Mouse (Mus musculus): ENCODE measurements around the gene Trim11.

Trim11 gene

DNA sequence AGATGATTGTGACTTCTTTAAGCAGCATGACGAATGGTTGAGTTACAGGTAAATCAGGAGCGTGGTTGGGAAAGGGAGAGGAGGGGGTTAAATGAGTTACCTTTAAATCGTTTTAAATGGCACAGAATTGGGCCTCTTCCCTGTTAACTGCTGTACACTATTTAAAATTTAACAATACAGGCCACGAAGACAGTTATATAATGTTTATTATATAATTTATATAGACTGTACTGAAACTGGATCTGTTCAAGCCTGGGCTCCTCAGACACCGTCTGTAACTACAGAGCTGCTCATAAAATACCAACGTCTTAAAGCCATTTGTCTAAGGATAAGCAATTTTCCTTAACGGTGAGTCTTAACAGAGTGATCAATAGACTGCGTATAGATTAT, 22.0 kb upstream of the Trim11 start:
- DNase-seq (ENCODE audit: extremely low spot score) = no peak

DNA sequence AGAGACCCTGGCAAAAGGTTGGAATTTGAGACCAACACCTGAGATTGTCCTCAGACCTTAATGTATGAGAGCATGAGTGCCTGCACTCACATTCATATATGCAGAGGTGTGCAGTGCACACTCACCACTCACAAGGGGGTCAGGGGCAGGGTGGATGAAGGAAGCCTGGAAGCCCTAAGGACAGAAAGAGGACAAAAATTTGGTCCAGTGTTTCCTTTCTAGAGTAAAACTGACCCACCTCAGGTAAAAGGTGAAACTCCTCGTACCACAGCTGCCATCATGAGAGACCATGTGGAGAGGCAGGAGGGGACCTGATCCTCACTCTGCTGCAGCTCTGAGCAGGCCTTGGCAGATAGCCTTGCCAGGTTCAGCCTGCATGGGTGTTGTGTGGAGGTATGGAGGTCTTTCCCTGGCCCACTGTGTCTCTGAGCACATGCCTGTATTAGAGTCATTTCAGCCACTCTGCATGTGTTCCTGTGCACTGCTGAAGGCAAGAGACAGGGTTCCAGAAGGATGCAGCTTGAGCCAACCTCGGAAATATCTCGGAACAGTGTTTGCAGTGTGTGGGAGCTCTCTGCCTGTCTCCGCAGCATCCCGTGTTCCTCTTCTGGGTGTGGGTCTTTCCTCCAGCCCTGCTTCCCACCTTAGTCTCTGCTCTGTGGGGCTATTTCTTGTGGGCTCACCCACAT, 20.5 kb upstream of the Trim11 start:
- DNase-seq (ENCODE audit: extremely low spot score) = no peak

DNA sequence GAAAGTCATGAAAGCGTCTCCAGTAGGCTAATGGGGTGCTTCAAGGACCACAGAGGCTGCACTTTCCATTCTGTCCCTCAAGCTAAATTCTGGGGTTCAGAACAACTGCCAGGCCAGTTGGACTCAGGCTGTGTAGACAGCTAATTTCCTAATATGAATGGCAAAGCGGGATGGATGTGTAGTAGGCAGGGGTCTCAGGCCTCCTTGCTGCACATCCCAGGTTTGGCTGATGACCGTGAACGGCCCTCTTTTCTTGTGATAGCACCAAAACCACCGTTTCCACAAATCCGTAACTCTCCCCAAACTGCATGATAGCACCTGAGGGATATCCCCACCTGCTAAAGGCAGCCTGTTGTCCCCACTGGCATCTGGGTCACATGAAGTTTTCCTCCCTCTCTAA, 19.4 kb upstream of the Trim11 start:
- DNase-seq (ENCODE audit: extremely low spot score) = no peak

DNA sequence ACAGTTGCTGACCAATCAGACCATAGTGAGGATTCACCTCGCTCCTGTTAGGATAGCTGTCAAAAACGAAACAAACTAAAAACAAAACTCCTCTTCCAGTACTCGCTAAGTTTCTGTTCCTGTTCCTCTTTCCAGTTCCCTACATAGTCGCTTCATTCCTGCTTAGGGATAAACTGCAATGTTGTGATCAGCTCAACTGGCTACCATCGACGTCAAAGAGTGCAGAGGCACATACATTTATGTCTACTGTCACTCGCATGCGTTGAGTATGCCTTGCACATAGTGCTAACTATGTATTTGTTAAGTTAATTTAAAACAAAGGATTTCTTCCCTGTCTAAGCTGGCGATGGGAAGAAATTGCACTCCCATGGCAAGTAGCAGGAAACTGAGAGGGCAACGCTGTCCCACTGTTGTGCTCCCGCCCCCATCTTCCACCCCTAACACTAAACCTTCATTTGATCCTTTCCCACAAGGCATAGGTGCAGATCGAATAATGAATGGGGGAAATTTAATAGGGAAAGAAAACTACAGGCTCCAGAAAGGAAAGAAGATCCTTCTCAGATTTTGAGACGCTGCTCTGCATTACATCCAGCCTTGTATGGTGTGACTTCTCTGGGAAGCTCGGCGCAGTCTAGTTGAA, 18.6 kb upstream of the Trim11 start:
- DNase-seq (ENCODE audit: extremely low spot score) = no peak

DNA sequence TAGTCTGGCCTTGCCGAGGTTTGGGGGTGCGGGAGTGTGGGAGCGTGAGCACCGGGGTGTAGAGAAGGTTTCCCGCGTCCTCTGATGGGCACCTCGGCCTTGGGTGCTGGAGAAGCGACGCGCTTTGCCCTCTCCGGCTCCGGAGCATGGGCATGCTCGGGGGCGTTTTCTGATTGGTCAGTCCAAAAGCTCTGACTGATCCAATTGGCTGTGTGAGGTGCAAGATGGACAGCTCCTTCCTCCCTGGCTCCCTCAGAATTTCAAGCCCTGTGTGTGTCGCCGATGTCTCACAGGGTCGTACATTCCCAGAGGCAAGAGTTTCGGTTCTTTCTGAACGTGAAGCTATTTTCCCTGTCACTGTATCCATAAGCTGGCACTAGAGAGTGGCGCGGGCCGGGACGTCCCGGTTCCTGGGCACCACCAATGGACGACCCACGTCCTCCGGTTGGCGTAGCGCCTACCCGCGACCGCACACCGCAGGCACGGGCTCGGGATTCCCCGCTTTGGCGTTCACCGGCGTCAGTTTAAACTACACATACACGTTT, 17.9 kb upstream of the Trim11 start:
- peak; percentile 85 for DNase-seq (ENCODE audit: extremely low spot score)

DNA sequence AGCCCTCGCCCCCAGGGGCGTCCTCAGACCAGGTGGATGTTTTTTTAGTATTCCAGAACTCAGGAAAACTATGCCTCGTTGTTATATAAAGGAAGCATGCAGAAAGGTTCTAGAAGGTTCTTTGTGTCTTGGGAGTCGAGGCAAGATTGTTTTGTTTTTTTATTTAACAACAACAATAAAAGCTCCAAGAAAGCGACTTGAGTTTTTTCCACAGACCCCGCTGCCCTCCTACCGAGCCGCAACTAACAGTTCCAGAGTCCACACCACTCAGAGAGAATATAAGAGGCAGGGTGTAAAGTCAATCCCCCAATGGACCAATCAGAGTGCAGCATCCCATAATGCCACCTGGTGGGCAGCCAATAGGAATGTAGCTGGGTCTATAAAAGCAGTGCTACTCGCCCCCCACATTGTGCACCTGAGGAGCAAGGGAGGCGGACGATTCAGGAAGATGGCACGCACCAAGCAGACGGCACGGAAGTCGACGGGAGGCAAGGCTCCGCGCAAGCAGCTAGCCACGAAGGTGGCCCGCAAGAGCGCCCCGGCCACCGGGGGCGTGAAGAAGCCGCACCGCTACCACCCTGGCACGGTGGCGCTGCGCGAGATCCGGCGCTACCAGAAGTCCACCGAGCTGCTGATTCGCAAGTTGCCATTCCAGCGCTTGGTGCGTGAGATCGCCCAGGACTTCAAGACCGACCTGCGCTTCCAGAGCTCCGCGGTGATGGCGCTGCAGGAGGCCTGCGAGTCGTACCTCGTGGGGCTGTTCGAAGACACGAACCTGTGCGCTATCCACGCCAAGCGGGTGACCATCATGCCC, 16.3 kb upstream of the Trim11 start:
- DNase-seq (ENCODE audit: extremely low spot score) = no peak

DNA sequence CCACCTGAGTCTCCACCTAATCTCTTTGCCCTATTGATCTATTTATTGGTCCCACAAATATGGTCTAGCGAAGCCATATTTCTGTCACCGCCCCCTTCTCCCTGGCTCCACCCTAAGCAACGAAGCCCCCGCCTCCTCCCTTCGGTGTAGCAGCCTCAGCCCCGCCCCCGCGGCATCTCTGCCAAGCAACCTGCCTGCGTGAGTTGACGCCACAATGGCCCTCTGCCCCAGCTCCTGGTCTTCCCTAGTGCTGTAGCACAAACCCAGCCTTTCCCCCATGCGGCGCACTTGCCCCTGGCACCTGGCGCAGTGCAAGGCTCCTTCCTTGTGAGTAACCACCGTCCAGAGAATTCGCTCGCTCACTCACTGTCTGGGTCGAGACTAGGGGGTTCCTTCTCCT, 14.3 kb upstream of the Trim11 start:
- DNase-seq (ENCODE audit: extremely low spot score) = no peak

DNA sequence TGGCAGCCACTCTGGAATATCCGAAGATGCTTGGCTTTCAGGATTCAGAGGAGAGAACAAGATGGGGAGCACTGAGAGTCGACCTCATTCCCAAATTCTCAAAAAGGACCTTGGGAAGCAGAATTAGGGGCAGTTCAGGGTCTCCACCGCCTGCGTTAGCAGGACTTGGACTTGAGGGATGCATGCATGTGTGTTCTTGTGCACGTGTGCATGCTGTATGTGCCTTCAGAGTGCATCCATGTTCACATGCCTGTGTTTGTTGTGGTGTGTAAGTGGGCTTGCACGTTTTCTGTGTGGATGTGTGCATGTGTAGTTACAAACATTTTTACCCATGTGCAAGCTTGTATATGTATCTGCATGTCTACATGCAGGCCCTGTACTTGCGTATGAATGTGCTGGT, 13.7 kb upstream of the Trim11 start:
- DNase-seq (ENCODE audit: extremely low spot score) = no peak

DNA sequence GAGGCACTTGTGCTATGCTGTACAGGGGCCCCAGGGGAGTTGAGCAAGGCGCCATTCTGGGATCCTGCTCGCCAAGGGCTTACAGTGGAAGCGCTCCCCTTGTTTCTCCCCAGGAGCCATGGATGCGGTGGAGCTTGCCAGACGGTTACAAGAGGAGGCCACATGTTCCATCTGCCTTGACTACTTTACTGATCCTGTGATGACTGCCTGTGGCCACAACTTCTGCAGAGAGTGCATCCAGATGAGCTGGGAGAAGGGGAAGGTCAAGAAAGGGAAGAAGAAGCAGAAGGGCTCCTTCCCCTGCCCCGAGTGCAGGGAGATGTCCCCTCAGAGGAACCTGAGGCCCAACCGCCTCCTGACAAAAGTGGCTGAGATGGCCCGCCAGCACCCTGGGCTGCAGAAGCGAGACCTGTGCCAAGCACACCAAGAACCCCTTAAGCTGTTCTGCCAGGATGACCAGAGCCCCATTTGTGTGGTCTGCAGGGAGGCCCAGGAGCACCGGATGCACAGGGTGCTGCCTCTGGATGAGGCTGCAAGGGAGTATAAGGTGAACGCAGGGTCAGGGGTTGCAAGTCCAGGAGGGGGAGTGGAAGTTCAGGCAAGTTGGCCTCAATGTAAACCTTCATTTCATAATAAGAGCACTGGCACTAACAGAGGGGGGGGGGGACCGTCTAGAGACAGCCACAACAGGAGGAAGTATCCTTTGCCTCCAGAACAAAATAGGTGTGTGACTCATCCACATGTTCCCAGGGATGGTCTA, 12.7 kb upstream of the Trim11 start:
- DNase-seq (ENCODE audit: extremely low spot score) = no peak

DNA sequence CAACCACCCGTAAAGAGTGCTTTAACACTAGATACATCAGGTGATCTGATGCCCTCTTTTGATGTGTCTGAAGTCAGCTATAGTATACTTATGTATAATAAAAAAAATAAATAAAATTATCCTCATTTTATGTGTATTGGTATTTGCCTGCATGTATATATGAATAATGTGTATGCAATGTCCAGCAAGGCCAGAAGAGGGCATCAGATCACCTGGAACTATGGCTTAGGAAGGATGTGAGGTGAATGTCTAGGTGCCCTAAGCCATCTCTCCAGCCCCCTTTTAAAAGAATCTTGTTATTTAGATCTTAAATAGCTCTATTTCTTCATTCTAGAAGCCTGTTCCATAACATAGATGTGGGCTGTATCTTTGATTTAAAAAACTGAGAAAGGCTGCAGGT, 10.5 kb upstream of the Trim11 start:
- no peak for DNase-seq (ENCODE audit: extremely low spot score)

DNA sequence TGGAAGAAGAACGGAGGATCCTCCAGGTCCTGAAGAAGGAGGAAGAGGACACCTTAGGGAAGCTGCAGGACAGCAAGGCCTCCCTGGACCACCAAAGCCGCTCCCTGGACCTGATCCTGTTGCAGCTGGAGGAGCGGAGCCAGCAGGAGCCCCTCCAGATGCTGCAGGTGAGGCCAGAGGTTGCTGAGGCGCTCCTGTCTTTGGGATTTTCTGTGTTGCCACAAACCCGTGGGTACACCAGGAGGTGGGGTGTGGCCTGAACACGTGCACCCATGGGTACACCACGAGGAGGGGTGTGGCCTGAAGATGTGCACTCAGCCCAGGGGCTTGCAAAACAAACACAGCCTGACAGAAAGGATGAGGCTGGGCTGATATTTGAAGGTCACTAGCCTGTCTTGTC, 9.3 kb upstream of the Trim11 start:
- no peak for DNase-seq (ENCODE audit: extremely low spot score)

DNA sequence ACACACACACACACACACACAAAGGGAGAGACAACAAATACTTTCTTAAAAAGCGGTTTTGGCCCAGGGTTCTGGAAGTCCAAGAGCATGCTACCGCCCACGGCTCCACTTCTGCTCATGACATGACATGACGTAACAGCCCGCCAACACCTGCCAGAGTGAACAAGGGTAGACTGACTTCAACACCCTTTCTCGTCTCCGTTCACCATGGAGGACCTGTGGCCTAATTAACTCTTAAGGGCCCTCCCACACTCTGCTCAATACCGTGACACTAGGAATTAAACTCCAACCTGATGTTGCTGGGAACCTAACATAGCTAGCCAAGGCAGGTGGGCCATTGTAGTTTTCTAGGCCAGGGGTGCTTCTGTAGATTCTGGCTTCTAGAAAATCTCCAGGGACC, 8.9 kb upstream of the Trim11 start:
- no peak for DNase-seq (ENCODE audit: extremely low spot score)

DNA sequence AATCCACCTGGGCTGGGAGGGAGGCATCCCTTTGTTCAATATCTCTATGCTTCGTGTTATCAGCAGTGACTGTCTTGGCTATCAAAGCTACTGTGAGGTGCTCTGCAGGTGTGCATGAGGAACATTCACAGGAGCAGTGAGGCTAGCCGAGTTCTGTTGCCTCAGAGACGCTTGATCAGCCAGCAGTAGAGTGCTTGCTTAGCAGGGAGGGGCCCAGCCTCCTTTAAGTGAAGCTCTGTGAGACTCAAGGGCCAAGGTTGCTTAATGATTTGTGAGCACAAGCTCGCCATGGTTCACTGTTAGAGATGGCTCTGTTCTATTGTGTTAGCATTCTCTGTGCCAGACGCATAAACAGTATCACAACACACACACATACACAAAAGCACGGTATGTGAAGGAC, 8.2 kb upstream of the Trim11 start:
- no peak for DNase-seq (ENCODE audit: extremely low spot score)

DNA sequence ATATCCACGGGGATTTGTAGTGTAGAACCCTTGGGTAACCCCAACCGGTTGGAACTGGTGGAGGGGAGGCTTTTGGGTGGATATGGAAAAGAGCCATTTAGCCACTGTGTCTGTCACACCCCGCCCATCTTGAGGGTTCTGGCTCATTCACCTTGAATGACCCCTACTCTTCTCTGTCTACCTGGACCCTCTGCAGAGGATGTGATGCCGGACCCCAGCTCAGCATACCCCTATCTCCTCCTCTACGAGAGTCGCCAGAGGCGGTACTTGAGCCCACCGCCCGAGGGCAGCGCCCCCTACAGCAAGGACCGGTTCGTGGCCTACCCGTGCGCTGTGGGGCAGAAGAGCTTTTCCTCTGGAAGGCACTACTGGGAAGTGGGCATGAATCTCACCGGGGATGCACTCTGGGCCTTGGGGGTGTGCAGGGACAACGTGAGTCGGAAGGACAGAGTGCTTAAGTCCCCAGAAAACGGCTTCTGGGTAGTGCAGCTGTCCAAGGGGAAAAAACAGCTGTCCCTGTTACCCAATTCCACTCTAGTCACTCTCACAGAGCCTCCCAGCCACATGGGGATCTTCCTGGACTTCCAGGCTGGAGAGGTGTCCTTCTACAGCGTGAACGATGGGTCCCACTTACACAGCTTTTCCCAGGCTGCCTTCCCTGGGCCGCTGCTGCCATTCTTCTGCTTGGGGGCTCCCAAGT, 6.9 kb upstream of the Trim11 start:
- no peak for DNase-seq (ENCODE audit: extremely low spot score)

DNA sequence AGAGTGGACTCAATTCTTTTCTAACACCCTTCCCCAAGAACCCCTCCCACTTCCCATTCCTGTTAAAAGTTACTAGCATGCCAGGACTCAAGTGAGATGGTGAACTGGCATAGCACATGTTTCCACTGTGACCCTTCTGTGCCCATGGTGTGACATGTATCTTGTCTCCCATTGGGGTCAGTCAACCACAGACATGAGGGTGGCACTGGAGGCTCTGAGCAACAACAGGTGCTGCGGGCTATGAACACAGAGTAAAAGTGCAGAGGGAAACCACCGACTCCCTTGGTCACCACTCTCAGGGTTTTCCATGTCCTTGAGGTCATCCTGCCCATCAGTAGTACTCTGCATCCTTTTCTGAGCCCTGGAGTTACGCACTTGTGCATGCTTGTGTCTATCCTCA, 6.1 kb upstream of the Trim11 start:
- no peak for DNase-seq (ENCODE audit: extremely low spot score)

DNA sequence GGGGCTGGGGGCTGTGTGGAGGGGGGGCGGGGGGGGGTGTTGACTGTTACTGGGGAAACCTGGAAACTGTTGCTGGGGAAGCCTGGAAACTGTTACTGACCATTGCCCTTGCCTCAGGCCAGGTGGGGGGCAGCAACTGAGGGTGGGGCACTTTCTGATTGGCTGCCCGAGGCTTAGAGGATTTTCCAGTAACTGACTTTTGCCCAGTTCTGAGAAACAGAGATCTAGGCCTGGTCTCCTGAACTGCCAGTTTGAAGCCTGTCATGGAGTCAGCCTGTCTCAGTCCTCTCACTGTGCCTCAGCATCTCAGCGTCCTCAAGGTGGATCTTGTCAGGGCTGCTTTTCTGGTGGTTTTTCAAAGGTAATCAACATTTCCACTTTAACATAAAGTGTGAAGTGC, 3.5 kb upstream of the Trim11 start:
- no peak for DNase-seq (ENCODE audit: extremely low spot score)

DNA sequence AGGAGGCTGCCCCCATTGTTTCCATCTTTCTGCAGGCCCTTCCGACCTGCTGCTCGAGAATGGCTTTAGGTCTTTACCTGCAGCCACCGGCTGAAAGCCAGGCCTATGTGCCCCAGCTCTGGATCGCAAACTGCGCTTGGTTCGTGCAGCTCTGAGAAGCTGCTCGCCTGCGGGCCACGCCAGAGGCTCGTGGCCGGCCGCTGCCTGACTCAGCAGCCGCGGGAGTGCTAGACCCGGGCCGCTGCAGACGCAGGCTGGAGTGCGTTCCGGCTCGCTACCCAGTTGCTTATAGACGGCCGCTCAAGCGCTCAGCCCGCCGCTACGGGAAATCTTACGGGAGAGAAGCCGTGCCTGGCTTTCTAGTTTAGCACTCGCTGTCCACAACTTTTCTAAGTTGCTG, 743 bp upstream of the Trim11 start:
- peak; percentile 40 for DNase-seq (ENCODE audit: extremely low spot score)

DNA sequence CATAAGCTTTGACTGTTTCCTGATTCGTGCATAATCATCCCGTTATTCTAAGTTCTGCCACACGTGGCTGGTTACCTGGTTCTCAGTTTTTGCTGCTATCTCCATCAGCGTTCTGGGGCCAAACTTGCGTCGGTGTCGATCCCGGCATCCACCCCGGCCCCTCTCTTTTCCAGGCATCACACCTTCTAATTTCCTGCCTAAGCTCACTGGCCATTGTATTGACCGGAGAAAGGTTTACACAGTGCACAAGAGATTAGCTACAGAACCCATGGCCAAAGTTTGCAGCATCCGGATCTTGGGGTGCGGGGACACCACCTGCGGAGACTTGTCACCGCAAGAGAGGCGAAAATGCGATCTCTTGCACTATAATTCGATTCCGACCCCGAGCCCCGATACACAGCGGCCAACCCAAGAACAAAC, 276 bp upstream of the Trim11 start:
- peak; percentile 74 for DNase-seq (ENCODE audit: extremely low spot score)

DNA sequence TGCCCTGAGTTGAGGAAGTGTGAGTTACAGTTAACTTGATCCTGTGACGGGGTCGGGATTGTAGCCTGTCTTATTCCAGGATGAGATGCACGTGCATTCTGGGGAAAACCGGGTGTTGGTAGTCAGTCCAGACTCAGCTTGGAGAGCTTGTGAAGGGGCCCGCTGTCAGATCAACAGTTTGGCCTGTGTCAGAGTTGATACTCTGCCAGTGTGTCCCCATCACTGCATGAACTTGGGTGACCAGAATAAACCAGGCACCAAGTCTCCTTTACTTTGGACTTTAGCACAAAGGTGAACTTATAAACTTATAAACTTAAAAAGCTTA, 775 bp downstream of the Trim11 start:
- DNase-seq (ENCODE audit: extremely low spot score) = no peak

DNA sequence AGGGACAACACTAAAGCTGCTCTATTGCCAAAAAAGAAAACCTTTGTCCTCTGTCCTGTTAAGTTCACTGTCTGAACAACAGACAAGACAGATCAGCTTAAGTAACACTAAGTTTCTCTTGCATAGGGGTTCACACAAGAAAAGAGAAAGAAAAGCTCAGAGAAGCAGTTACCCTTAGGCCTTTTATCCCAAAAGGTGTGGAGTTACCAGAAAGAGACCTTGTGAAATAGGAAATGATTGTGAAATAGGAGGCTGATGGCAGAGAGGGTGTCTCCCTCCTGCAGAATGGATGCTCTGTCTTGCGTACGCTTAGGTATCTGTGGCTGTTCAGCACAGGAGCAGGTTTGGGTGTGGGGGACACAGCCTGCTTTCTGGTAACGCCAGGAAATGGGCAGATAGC, 1.3 kb downstream of the Trim11 start:
- no peak for DNase-seq (ENCODE audit: extremely low spot score)

DNA sequence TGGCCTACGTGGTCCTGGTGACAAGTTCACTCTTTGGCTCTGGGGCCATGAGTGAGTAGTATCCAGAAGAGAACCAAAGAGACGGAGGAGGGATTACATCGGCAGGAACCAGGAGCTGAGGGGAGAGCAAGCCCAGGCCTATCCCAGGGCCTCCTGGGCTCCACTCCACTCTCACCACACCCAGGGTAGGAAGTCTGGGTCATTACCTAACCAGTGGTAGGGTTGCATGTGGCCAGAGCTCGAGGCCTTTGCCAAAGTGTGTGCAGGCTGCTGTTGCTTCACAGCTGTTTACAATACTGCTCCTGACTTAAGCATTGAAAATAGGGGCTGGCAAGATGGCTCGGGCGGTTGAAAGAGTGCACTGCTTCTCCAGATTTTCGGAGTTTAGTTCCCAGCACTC, 1.8 kb downstream of the Trim11 start:
- no peak for DNase-seq (ENCODE audit: extremely low spot score)

Data from embryo, embryonic 9.5 days (tissue).